Mouse (Mus musculus) brain, embryonic 14.5 days (tissue): ENCODE measurements around the gene Nap1l4. TPM values are rescaled to one million over a fixed set of nuclear protein-coding genes. Genes with fewer than 3 reads are reported as not detected.

Source experiments
- DNase-seq: peaks from one replicate; pipeline ENCODE4 v3.0.0-alpha.2; 2011; ENCODE audit warnings: low read depth
- CTCF ChIP-seq: fragments of 200-500 bp; IDR thresholded peaks from 2 replicates; pipeline ENCODE4 v1.5.1; 2012; ENCODE audit warnings: inconsistent platforms, mild to moderate bottlenecking, moderate library complexity, borderline replicate concordance; ENCODE audit not compliant: insufficient read depth, insufficient read length; ENCODE audit errors: extremely low read depth
- POLR2A ChIP-seq: fragments of 200-500 bp; IDR thresholded peaks from 2 replicates; pipeline ENCODE4 v1.6.1; 2012; ENCODE audit warnings: mild to moderate bottlenecking, inconsistent platforms, borderline replicate concordance; ENCODE audit not compliant: poor library complexity, insufficient read depth, insufficient read length, severe bottlenecking; ENCODE audit errors: extremely low read depth
- polyA plus RNA-seq: library from polyadenylated mRNA; depleted of rRNA; stranded (reverse); fragments of >200 nt; gene quantifications from 2 replicates; pipeline ENCODE4 v1.2.3, GENCODE M21; 2012; rRNA removed

The Nap1l4 gene
- 218 and 243 TPM in 2 replicates for polyA plus RNA-seq

DNA sequence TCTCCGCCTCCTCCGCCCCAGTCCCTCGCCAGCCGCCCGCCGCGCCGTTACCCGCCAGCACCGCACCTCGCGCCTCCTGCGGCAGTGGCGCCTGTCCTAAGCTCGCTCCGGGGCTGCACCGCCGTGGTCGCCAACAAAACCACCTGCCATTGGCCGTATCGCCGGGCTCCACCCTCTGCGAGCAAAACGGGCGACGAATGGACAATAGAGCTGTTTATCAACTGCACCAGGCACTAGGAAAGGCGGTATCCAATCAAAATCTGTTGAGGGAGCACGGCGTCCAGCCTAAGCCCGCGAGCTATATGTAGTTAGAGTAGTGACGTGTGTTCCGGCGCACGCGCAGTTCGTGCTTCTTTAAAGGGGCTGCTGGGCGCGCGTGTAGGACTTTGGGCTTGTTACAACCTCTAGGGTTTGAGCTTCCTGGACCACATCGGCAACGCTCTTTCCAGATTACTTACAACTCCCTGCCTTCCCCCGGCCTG, at the start of gene Nap1l4:
TSS of gene Nap1l4 (minus strand) at position 131 of the 482 bp plus-strand sequence.
- TF ChIP-seq CTCF (no peak), POLR2A (peak; percentile 85)
- DNase-seq, result peak; percentile 100

DNA sequence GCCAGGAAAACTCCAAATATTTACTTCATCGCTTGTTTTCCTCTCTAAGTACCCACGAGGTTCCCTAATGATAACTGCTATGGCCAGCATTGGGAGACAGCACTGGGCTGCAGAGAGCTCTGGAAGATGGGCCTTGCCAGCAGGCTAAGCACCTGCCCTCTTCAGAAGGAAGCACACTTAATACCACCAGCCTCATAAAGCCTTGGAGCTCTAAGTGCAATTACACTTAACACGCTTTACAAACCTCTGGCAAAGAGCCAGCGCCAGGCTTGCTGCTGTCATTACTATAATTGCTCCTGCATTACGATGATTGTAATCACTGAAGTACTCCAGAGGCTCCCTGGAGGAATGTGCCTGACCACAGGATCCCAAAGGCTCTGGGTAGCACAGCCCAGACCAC, 46.0 kb upstream of the Nap1l4 start:
- TF ChIP-seq POLR2A (no peak), CTCF (no peak)
- peak; percentile 84 for DNase-seq

DNA sequence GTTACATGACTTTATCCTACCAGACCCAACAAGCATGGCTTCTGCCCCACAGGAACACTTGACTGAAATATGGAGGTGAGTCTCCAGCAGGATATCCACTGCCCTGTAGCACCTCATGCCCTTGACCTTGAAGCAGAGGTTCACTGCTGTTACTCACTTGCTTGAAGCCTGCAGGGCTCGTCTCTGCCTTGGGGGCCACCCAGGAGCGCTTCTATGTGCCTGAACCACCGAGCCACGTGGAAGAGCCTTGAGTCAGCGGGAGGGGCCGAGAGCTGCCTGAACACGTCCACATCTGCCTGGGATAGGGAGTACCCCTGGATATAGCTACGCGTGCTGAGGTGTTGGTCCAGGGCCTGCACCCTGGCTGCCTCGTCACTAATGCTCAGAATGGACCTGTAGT, 43.3 kb upstream of the Nap1l4 start:
- DNase-seq, result no peak
- no peak for TF ChIP-seq POLR2A

DNA sequence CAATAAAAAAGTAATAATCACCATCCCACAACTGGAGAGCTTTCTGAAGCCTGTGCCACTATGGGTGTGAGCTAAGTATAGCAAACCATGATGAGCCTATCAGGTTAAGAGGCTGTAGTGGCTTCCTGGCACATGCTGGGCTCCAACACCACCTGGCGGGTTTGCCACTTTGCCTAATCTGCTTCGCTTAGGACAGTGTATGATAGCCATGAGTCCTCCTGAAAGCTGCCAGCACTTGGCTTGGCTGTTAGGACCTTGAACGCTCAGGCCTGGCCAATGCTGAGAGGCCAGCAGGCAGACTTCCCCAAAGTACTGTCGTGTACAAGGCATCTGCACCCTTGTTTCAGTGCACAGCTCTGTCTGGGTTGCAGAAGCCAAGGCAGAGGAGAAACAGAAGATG, 39.1 kb upstream of the Nap1l4 start:
- TF ChIP-seq CTCF (no peak), POLR2A (no peak)
- no peak for DNase-seq

DNA sequence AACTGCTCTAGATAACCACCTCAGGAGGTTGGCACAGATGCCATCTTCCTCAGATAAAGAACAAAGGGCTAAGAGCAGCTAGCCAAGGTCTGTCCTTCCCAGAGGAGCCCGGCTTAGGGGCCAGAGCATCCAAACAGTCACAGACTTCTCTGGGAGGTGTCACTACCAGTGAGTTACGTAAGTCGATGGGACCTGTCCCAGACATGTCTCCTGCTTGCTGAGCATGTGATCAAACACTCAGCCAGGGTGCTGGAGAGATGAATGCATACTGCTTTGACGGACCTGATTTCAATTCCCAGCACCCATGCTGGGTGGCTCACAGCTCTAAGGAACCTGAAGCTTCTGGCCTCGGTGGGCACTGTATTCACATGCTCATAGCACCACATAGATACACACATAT, 38.7 kb upstream of the Nap1l4 start:
- DNase-seq, result no peak
- TF ChIP-seq POLR2A (no peak), CTCF (no peak)

DNA sequence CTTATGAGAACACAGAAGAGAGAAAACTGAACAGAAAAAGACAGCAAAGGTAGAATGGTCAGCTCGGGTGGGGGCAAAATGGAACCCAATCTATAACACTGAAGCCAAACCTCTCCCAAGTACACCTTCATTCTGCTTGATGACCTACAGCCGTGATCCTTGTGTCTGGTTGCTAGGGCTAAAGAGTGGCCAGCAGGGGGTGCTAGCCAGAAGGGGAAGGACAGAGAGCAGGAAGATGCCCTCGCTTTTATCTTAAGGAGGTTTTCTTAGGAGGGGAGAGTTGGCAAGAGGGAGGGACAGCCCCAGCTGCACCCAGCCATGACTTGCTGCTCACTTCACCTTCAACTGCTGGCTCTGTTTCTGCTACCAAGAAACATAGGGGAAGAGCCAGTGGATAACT, 35.0 kb upstream of the Nap1l4 start:
- TF ChIP-seq POLR2A, result no peak
- TF ChIP-seq CTCF, result peak; percentile 75
- peak; percentile 76 for DNase-seq

DNA sequence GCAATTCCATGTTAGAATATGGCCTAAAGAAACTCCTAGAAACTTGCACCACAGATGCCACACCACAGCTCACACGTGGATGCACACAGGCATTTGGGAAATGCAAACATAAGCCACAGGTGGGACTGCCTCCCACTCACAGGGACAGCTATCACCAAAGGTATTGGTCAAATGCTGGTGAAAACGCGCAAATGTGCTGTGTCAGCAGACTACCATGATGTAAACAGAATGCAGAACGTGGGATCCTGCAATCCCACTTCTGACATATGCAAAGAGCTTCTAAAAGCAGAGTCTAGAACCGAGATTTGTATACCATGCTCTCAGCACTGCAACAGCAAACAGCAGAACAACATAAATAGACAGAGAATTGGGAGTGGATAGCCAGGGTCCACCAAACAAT, 34.1 kb upstream of the Nap1l4 start:
- no peak for TF ChIP-seq POLR2A
- no peak for TF ChIP-seq CTCF
- DNase-seq, result no peak

DNA sequence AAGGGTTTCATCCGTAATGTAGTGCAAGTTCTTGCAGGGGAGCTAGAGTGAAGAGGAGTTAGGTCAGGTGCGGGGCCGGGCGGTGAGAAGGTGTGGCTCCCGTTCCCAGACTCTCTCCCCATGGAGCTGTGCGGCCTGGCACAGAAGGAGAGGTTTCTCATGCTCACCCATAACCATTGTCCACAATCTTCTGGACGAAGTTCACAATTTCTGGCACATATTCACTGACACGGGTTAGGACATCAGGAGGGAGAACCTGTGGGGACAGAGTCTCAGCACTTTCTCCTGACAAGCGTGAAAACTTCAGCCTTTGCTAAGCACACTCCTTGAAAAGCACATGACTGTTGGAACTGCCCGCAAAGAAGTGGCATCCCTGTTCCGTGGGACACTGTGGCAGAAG, 26.8 kb upstream of the Nap1l4 start:
- no peak for DNase-seq
- TF ChIP-seq CTCF, result no peak
- no peak for TF ChIP-seq POLR2A

DNA sequence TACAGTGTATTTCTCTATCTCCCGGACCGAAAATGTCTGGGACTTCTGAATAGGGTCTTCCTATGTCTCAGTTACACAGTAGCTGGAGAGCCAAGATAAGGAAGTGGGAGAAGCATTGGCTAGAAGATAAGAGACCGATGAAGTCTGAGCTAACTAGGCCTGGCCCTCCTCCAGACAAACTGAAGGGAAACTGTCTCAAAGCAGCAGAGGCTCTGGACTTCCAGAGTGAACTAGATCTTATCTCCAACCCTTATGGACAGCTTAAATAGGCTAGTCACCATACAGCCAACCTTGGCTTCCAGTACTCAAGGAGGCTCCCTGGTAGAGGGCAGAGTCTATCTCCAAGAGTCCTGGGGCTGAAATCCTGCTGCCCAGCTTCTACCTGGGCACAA, 16.7 kb upstream of the Nap1l4 start:
- TF ChIP-seq CTCF, result no peak
- no peak for TF ChIP-seq POLR2A
- no peak for DNase-seq

DNA sequence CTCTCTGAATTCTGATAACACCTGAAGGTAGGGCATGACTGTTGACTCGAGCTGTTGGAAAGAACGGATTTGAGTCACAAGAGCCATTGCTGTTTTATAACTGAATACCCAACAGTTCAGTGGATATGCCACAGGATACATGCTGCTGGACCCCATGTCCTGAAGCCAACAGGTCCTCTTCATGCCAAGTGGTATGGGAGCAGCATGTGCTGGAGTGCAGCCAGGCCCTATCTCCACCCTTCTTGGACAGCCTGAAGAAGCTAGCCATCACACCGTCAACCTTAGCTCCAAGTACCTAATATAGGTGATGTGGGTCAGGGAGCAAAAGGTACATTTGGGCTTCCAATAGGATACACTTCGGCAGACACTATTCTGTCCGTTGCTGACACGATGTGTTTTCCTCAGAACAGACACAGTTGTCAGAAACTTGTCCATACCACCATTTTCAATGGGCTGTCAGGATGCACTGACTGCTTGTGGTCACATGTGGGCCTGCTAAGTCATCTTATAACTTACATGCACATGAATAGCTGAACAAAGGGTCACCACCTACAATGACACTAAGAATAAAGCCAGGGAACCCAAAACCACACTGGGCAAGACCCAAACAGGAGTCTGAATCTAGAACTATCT, 16.2 kb upstream of the Nap1l4 start:
- DNase-seq, result no peak

DNA sequence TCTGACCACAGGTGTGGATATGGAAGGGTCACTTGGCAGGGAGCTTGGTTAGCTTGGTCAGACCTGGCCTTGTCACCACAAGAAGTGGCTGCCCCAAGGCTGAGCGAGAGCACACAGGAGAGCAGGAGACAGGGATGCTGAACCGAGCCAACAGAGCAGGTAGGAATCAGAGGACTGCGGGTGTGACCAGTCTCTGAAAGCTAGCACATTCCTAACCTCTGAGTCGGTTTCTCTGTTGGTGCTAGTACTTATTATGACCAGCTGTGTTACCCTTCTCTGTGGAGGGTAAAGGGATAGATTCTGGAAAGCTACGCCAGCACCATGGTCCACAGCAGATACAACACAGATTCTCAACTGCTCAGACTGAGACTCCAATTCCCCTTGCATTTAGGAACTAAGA, 14.9 kb upstream of the Nap1l4 start:
- DNase-seq, result no peak
- TF ChIP-seq POLR2A (no peak), CTCF (no peak)

More for the DNA sequence above, 16.2 kb upstream of the Nap1l4 start:
- TF ChIP-seq CTCF (no peak), POLR2A (no peak)

DNA sequence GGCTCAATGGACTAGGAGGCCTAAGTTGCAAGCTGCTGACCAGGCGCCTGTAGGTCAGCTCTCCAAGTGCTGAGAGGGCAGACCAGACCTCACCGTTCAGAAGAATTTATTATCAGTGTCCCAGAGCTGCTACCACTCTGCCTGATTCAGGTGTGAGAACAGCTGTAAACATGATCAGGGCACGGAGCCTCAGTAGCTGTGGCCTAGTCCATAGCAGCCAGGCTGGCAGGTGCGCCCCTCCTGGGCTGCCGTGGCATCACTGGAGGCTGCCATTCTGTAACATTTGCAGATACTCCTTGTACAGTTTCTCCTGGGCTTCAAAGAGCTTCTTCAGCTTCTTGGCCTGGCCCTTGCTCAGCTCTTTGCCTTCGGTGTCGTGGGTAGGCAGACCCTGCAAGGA, 8.7 kb upstream of the Nap1l4 start:
- DNase-seq, result no peak
- TF ChIP-seq POLR2A (no peak), CTCF (no peak)
